Mouse (Mus musculus) spleen, adult 2 months (tissue): ENCODE data around the gene Hist1h4f.

Source experiments
- CTCF ChIP-seq: fragments of 200-500 bp; IDR thresholded peaks from 2 replicates; pipeline ENCODE4 v1.5.1; 2011; ENCODE audit warnings: mild to moderate bottlenecking, inconsistent platforms; ENCODE audit not compliant: insufficient read depth, insufficient read length, insufficient replicate concordance; ENCODE audit errors: extremely low read depth
- POLR2A ChIP-seq: fragments of 200-500 bp; IDR thresholded peaks from 2 replicates; pipeline ENCODE4 v1.6.1; 2011; ENCODE audit warnings: low read depth, low read length, inconsistent platforms

- TF ChIP-seq CTCF (no peak), POLR2A (no peak)
Observed at GRCm38 (mm10) chr13:23529005-23529404, 22.4 kb downstream of the Hist1h4f start.
